Mouse (Mus musculus) midbrain, embryonic 16.5 days (tissue): ENCODE measurements around the gene Ntng1. TPM values are rescaled to one million over a fixed set of nuclear protein-coding genes. Genes with fewer than 3 reads are reported as not detected.
"Not testable (repeated sequence)": the region's sequence is repeated elsewhere in the genome, so short reads cannot be mapped to it uniquely, and the experiment has no call there.

ENCODE experiments used
- ATAC-seq: fragments of 200-750 bp; cut with Nextera tagmentation; 2 replicates; pipeline ENCODE4 v1.8.0; 2017; ENCODE audit warnings: moderate TSS enrichment
- H3K27ac ChIP-seq: fragments of 300-500 bp; sonication (generic); 2 replicates; pipeline ENCODE4 v1.5.1; 2014; ENCODE audit warnings: mild to moderate bottlenecking, low read length, mixed read lengths
- H3K27me3 ChIP-seq: fragments of 300-500 bp; sonication (generic); 2 replicates; pipeline ENCODE4 v1.6.1; 2014; ENCODE audit warnings: low read depth, low read length, mixed read lengths; ENCODE audit not compliant: control insufficient read depth, insufficient read depth
- H3K36me3 ChIP-seq: fragments of 300-500 bp; sonication (generic); 2 replicates; pipeline ENCODE4 v1.6.1; 2014; ENCODE audit warnings: mild to moderate bottlenecking, low read length, moderate library complexity, mixed read lengths; ENCODE audit not compliant: control insufficient read depth, insufficient read depth
- H3K4me1 ChIP-seq: fragments of 300-500 bp; sonication (generic); 2 replicates; pipeline ENCODE4 v1.6.1; 2014; ENCODE audit warnings: mild to moderate bottlenecking, low read length, mixed read lengths; ENCODE audit not compliant: control insufficient read depth, insufficient read depth
- H3K4me2 ChIP-seq: fragments of 300-500 bp; sonication (generic); 2 replicates; pipeline ENCODE4 v1.6.1; 2014; ENCODE audit warnings: mild to moderate bottlenecking, low read length, mixed read lengths
- H3K4me3 ChIP-seq: fragments of 300-500 bp; sonication (generic); 2 replicates; pipeline ENCODE4 v1.5.1; 2014; ENCODE audit warnings: low read depth, mild to moderate bottlenecking, low read length, moderate library complexity, mixed read lengths
- H3K9ac ChIP-seq: fragments of 300-500 bp; sonication (generic); 2 replicates; pipeline ENCODE4 v1.6.1; 2014; ENCODE audit warnings: low read depth, low read length, mixed read lengths
- H3K9me3 ChIP-seq: fragments of 300-500 bp; sonication (generic); replicated peaks from 2 replicates; pipeline ENCODE4 v1.6.1; 2014; ENCODE audit warnings: mild to moderate bottlenecking, low read length, mixed read lengths; ENCODE audit not compliant: control insufficient read depth, poor library complexity, severe bottlenecking
- whole genome bisulfite sequencing: fragments of 180-500 bp; shearing (Covaris S2); extraction: QIAGEN DNeasy Blood & Tissue Kit; methylation state at CpG from one replicate; pipeline ENCODE4 v1.1.7; 2014; 5-methylcytosine and 5-hydroxymethylcytosine counted together
- polyA plus RNA-seq: library from polyadenylated mRNA; unstranded; fragments of >200 nt; fragmentation: Nextera tagmentation; extraction: Ambion mirVana; gene quantifications from 2 replicates; pipeline ENCODE4 v1.2.1, GENCODE M21; 2015

Ntng1 gene
- polyA plus RNA-seq, 1 experiment from 2014 or later: 53.8 TPM

- no peaks in the 10 kb centered on the region for H3K4me1 ChIP-seq
- no peaks in the 10 kb centered on the region for H3K36me3 ChIP-seq
- H3K4me3 ChIP-seq: no peak overlapping the region
- no peak overlapping the region for H3K27ac ChIP-seq
- ATAC-seq: no peak
- H3K9me3 ChIP-seq: no peaks in the 10 kb centered on the region
- no peaks in the 10 kb centered on the region for H3K27me3 ChIP-seq
- H3K4me2 ChIP-seq: no peak overlapping the region
- WGBS: 79% methylated on average over 2 of the region's 2 CpGs
- H3K9ac ChIP-seq: no peak overlapping the region
These were observed 378.2 kb downstream of the Ntng1 start for GRCm38 (mm10) chr3:109765608-109766007.

- no peak for ATAC-seq
- Histone ChIP-seq H3K27ac (no peak overlapping the region), H3K4me1 (no peaks in the 10 kb centered on the region), H3K9ac (no peak overlapping the region), H3K4me2 (no peak overlapping the region), H3K27me3 (no peaks in the 10 kb centered on the region), H3K36me3 (no peaks in the 10 kb centered on the region), H3K4me3 (no peak overlapping the region), H3K9me3 (no peaks in the 10 kb centered on the region)
- 64% methylated on average over 4 of the region's 4 CpGs for WGBS
These were observed 378.7 kb downstream of the Ntng1 start for GRCm38 (mm10) chr3:109765141-109765540.

DNA sequence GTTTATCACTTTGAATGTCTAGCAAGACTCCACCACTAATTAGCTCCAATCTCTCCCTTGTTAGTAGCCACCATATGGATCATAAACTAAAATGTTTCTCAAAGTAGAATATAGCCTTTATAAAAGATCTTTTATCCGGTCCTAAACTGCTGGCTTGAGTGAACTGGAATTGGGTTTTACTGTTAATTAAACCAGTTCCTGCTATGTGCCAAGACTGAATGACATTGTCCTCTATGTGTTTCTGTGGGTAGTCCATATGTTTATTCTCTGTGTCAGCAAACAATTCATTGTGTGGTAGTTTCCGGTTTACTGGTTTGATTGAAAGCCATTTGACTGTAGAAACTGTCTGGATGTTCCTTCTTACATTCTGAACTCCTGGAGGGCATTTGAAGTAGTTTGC is 387.4 kb downstream of the Ntng1 start:
- no peaks in the 10 kb centered on the region for H3K9me3 ChIP-seq
- WGBS: 80% methylated on average over 2 of the region's 2 CpGs
- H3K27me3 ChIP-seq: no peaks in the 10 kb centered on the region
- H3K9ac ChIP-seq: no peak overlapping the region
- H3K4me2 ChIP-seq: no peak overlapping the region
- H3K4me3 ChIP-seq: no peak overlapping the region
- no peaks in the 10 kb centered on the region for H3K4me1 ChIP-seq
- no peak overlapping the region for H3K27ac ChIP-seq
- no peak for ATAC-seq
- no peaks in the 10 kb centered on the region for H3K36me3 ChIP-seq

GRCm38 (mm10) chr3:109747593-109747992 is 396.2 kb downstream of the Ntng1 start:
- not testable (repeated sequence) for H3K4me1 ChIP-seq, H3K27ac ChIP-seq, H3K9ac ChIP-seq, H3K36me3 ChIP-seq, ATAC-seq, H3K9me3 ChIP-seq, H3K4me3 ChIP-seq, H3K4me2 ChIP-seq, H3K27me3 ChIP-seq
- WGBS: 76% methylated on average over 3 of the region's 3 CpGs

DNA sequence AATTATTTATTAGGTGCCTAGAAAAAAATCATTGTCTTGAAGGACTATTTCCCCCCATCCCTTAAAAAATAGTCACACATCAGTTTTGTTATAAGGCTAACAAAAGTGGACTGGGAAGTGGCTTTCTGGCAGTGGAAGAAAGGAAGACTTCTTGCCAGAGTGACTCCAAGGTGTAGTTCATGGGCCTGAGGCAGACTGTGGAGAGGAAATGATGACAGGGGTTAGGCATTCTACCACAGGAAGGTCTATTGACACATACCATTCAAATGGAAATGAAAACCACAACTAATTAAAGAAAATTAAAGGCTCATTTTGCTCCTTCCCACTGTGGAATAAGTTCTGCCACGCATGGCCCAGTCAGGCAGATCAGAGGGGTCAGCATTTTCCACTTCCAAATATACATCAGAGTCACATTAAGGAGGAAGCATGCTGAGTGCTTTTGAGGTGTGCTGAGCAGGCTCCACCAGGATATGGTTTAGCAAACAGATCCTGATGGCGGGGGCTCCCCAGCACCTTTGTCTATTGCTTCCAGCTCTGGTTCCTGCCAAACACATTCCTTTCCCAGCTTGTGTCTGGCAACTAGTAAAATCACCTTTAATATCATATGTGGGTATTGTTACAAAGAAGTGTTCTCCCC is 403.2 kb downstream of the Ntng1 start:
- Histone ChIP-seq H3K4me3 (no peak overlapping the region), H3K27me3 (no peaks in the 10 kb centered on the region), H3K4me2 (no peak overlapping the region), H3K9ac (no peak overlapping the region), H3K4me1 (no peaks in the 10 kb centered on the region), H3K36me3 (no peaks in the 10 kb centered on the region), H3K9me3 (no peaks in the 10 kb centered on the region), H3K27ac (no peak overlapping the region)
- no peak for ATAC-seq
- WGBS: 25% methylated on average over 2 of the region's 2 CpGs

GRCm38 (mm10) chr3:109732327-109733182 is 411.3 kb downstream of the Ntng1 start:
- Histone ChIP-seq H3K4me2 (no peak overlapping the region), H3K4me1 (peaks cover 8% of the 10 kb centered on the region), H3K4me3 (no peak overlapping the region), H3K36me3 (no peaks in the 10 kb centered on the region), H3K9ac (no peak overlapping the region), H3K9me3 (no peaks in the 10 kb centered on the region), H3K27ac (peak overlapping the region; percentile 44; the same call in 1 of the 2 replicates), H3K27me3 (no peaks in the 10 kb centered on the region)
- ATAC-seq: peak; percentile 94
- 36% methylated on average over 10 of the region's 10 CpGs for WGBS

DNA sequence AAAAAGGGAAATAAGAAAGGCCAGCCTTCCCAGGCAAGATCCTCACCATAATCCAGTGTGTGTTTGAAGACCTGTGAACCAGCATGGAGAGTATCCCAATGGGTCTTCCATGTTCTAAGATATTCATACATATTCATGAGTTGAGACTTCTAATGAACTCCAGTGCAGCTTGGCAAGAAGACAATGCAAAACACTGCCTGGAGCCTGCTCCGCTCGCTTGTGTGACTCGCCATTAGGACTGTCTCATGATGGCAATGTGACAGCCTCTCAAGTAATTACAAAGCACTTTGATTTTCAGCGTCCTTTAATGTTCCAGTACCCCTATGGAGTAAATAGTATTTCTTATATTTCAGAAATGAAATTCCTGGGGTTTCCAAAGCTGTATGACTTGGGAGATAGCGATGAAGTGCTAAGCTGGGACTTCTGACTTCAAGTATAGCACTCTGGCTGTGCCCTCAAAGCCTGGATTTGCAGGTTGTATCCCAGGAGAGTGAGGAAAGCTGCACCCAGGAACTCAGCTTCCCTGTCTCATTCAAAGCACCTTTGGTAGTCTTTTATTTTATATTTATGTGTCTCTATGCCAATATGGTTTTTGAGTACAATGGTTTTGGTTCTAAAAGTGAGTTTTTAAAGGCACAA is 412.1 kb downstream of the Ntng1 start:
- no peak overlapping the region for H3K4me3 ChIP-seq
- H3K9me3 ChIP-seq: no peaks in the 10 kb centered on the region
- no peak overlapping the region for H3K9ac ChIP-seq
- no peaks in the 10 kb centered on the region for H3K27me3 ChIP-seq
- peaks cover 8% of the 10 kb centered on the region for H3K4me1 ChIP-seq
- H3K4me2 ChIP-seq: no peak overlapping the region
- H3K27ac ChIP-seq: peak overlapping the region; percentile 44
- H3K36me3 ChIP-seq: no peaks in the 10 kb centered on the region
- WGBS: 16% methylated on average over 5 of the region's 5 CpGs
- ATAC-seq: peak; percentile 83
